Mouse (Mus musculus) T-cell, adult 2 months (primary cell): ENCODE measurements around the gene Naaladl1.

Experiments
- DNase-seq: peaks from one replicate; pipeline ENCODE4 v3.0.0; 2022; ENCODE audit warnings: low spot score

Gene Naaladl1

DNA sequence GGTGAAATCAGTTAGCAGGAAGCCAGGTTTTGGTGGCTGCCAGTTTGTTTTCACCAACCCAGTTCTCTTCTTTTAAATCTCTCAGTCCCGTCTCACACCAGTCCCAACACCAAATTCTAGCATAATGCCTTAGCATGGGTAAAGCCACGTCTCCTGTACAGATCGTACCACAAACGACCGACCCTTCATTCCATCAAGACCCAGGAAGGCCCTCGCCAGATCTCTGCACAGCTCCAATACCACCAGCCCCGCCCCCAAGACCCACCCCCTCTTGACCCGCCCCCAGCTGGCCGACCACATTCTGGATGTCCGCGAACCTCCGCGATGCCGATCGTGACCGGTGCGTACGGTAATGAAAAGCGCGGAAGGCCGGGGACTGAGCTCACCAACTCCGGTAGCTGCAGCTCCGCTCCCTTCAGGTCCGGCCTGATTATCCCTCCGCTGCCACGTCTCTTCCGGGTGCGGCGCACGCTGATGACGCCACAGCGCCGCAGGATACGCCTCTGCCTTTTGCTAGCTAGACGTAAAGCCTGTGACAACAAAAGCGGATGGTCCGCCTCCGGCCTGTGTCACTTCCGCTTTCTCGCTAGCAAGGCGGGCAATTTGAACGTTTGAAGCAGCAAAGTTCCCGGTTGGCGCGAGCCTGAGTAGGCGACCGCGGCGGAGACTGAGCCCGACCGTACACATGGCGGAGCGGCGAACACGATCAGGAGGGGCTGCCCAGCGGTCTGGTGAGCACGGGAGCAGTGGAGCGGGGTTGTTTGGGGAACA is 20.9 kb upstream of the Naaladl1 start, which contains the start of the genes Zfpl1 and Cdca5:
TSS of gene Zfpl1 (minus strand) at position 479 of the 771 bp plus-strand sequence.
TSS of gene Cdca5 (plus strand) at position 506 of the 771 bp plus-strand sequence.
- peak; percentile 98 for DNase-seq

DNA sequence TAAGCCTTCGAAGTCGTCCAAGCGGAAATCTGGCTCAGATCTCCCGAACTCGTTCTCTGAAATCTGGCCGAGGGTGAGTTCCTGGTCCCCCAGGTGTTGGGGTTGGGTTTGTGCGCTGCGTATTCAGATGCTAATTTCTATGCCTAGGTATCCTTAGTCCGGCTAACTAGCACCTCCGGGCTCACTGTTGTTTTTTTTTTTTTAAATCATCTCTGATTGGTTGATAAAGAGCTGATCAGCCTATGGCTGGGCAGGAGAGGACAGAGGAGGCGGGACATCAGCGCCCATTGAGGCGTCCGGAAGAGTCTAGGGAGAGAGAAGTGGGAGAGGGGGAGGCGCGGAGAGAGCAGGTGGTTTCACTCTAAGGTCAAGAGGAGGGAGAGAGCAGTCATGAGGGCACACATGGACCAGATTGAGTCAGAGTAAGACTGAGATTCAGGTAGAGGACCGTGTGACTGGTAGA is 20.1 kb upstream of the Naaladl1 start:
- DNase-seq, result peak; percentile 51

DNA sequence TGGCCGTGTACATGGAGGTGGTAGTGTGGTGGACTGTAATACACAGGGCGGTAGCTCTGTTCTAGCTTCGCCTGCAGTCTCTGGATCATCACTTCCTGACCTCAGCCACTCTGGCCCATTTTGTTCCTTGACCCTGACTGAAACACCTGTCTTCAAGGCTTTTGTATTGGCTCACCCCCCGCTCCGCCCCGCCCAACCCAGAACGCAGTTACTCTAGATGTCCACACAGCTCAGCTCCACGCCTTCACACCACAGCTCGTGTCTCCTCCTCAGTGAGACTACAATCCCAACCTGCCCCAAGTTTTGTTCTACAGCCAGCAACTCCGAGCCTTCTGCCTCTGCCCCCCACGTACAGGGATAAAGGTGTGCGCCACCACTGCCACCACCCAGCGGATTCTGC is 16.7 kb upstream of the Naaladl1 start:
- no peak for DNase-seq

DNA sequence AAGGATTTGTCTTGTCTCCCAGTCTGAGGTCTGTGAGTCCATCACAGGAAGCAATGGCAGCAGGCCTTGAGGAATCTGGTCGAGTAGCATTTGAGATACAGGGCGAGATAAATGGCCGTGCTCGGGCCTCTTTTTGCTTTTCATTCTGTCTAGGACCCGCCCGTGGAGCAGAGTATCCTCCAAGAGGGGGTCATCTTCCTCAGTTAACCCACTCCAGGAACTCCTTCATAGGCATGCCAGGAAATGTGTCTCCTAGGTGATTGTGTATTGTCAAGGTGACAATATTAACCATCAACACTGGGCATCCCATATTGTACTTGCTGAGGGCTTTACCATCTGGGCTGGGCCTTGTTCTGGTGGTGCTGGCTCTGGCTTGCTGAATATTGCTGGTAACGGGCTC is 11.5 kb upstream of the Naaladl1 start, which contains the start of gene AC131692.1:
TSS of gene AC131692.1 (plus strand) at position 301 of the 400 bp plus-strand sequence.
- no peak for DNase-seq

DNA sequence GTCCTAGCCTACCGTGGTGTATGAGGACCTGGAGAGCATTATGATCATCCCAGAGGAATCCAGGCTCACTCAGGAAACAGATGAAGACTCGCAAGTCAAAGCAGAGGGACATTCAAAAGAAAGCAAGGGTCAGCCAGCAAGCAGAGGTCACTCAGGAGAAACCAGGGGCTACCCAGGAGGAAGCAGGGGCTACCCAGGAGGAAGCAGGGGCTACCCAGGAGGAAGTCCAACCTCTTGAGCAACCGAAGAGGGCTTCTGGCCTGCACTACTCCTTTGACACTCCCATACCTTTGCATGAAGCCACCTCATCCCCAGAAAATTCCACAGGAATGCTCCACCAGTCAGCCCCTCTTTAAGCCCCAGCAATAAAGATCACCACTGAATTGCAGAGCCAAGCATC is 7.7 kb upstream of the Naaladl1 start:
- no peak for DNase-seq

DNA sequence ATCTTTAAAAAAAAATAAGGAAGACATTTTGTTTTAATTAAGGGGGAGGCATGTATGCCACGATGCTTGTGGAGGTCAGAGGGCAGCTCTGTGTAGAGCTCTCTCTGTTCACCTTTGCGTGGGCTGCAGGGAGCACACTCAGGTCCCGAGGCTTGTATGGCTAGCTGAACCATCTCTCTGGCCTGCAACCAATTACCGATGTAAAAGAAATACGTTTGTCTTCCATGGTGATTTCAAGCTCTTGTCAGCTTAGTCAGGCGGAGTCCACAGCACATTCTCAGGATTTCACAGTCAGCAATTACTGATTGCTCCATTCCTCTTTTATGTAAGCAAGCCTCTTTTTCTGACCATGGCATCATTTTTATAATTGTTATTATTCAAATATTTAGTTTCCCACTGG is 4.4 kb upstream of the Naaladl1 start:
- DNase-seq, result no peak

DNA sequence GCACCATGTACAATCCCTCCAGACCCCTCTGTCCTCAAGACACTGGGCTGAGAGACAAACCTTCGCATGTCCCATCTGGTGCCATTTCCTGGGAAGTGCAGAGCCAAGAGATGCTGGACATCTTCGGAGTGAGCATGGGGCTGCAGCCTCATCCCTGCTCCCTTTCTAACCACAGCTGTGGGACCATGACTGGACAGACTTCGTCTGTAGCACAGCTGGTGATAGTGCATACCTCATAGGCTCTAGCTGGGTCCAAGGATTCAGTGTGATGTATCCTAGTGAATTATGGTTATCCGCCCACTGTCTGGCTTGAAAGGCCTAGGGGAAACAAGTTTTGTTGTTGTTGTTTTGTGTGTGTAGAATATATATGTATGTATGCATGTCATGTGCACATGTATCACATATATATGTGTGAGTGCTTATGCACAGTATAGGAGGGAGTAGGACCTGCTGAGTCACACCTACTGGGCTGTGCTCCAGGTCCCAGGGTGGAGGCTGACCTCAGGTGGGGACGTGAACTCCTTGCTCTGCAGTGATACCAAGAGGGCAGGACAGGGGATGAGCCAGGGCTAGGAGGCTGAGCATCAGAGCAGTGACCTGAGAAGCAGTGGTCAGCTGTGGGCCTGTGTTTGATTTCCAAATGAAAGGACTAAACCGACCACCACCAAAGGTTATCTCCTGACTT is 3.3 kb upstream of the Naaladl1 start:
- no peak for DNase-seq

DNA sequence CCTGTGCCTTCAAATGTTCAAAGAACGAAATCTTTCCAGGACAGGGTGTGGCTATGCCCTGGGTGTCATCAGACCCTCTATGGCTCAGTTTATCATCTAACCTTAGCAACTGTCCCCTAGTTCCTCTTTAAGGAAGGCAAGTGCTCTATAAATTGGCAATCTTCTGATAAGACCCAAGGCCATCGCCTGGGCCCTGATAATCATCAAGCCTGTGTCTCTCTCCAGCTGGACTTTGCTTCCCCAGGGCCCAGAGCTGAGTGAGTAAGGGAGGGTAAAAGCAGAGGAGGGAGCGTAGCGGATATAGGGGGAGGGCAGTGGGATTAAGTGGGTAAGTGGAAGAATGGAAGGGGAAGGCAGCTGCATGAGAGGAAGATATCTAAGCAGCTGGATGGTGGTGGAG is 1.1 kb upstream of the Naaladl1 start:
- DNase-seq, result no peak

DNA sequence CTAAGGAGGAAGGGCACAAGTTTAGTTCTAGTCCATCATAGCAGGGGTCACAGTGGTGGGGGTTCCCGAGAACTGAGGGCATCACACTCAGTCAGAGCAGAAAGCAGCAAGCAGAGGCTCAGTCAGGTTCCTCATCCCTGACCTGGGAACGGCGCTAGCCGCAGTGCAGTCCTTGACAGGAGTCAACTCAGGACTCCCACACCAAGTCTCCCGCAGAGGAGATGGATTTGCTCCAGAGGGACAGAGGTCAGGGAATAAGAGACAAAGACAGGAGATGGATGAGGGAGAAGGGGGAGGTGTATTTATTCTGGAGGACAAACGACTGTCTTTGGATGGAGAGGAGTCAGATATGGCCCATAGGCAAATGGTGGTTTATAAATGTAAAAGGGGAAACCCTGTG is 7.5 kb downstream of the Naaladl1 start:
- no peak for DNase-seq

DNA sequence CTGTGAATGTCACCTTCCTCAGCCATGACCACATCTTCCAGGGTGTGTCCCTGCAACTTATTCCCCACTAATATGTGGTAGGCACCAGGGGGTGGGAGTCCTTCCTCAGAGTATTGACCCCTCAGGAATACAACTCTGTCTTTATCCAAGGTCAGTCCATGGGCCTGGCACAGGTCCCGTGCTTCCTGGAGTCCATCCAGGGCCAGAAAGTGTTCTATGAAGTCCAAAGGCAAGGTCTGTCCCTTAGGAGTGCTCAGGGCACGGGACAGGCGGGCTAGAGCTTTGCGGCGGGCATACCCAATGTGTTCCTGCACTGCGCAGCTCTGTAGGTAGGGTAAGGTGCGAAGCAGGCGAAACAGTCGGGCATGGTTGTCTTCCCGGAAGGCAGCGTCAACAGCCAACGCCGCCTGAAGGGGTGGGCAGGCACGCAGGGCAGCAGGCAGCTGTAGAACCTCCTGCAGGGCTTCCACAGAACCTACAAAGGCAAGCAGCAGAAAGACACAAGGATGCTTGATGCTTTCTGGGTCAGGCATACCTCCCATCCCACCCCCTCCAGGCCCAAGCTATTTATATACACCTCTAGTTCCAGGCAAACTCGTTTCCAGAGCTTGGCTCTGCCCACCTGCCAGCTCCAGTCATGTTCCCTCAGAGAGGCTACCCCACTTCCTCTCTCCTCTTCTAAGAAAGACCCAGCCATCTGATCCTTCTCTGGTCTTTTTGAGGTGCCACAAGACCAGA is 10.7 kb downstream of the Naaladl1 start:
- DNase-seq, result no peak

DNA sequence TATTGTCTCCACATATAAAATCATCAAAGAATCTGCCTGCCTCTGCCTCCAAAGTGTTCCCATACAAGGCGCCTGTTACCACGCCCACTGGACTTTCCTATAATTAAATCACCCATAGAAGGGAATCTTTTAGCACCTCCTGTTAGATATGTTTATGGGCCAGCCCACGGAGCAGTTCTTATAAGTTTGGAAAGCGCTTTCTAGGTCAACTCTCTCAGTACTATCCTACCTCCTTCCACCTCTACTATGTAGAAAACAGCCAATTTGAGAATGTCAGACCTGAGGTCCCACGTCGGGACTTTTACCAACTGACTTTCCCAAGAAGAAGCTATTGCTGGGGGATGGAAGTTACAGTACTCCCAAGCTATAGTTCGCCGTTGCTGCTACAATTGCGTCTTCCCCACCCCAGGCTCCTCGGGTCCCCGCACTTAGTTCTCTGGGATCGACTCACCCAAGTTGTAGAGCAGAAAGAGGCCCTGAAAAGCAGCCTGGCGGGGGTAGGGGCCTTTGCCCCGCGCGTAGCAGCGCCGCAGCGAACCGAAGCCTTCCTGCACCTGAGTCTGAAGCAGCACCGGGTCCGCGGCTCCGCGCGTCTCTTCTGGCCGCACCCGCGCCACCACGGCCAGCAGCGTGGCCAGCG is 11.9 kb downstream of the Naaladl1 start:
- DNase-seq, result no peak

DNA sequence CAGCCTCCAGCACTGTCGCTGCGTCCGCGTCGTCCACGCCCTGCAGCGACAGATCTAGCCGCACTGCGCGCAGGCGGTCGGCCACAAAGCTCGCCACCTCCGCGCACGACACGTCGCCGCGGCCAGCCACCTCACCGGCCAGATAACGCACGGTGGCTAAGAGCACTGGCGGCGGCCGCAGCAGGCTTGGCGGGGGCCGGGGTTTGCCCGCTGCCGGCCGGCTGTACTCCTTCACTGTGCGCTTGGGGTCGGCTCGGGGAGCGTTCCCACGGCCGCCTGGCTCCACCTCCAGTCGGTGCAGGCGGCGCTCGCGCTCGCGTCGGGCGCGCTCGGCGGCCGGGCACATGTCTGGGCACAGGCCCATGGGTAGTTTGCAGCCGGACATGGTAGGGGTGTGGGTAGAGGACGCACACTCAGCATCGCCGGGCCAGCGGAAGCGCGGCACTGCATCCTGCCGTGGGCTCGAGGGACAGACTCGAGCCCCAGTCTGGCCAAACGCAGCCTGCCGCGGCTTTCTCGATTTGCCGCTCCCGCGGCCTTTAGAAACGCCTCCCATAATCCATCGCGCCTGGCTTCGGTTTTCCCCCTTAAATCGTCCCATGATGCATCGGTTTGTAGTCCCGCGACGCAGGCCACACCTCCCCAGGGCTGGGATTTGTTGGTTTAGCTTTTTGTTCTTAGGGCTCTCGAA is 12.5 kb downstream of the Naaladl1 start, which contains the start of gene Sac3d1:
TSS of gene Sac3d1 (minus strand) at position 665 of the 691 bp plus-strand sequence.
- peak; percentile 88 for DNase-seq

DNA sequence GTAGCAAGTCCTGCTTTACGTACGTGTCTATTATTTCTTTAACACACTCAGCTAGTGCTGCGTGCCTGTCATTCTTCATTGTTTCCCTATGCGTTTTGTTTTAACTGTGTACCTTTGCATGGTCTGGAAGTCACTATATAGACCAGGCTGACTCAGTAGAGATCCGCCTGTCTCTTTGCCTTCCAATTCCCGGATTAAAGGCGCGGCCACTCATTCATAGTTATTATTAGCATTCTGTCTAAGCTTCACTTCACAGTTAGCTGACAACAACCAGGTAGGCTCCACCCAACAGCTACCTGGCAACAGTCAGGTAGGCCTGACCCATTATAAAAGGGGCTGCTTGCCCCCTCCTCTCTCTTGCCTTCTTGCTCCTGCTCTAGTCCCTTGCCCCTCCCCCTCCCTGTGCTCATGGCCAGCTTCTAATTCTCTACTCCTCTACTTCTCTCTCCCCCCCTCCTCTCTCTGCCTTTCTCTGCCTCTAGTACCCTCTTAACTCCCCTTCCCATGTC is 13.1 kb downstream of the Naaladl1 start:
- no peak for DNase-seq

DNA sequence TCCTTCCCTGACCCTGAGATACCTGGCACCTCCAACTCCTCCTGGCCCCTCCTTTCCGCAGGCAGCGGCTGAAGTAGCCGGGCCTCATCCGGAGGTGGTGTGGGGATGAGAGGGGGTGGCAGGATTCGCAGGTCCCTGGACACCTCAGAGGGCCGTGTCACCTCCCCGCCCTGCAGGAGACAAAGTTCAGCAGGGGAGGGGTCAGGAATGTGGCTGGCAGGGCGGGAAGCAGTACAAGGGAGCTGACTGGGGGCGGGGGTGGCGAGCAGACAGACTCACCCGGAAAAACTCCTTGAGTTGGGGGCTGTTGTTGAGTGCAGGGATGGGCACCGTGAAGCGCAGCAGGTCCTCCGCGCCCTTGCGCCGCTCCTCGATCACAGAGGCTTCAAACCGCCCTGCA is 16.2 kb downstream of the Naaladl1 start:
- DNase-seq, result no peak

DNA sequence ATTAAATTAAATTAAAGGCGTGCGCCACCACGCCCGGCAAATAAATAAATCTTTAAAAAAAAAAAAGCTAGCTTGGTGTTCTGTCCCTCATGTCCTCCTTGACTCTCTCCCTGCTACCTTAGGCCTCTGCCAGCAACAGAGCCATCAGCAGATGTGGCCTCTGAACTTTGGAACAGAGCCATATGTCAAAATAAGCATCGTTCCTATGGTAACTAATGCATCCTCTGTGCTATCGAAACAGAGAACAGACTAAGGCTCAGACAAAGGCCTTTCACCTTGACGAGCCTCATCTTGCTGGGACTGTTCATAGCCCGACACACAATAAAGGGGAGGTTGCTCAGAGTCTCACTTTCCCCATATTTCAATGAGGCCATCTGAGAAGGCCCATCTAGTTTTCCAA is 17.7 kb downstream of the Naaladl1 start:
- DNase-seq, result no peak

DNA sequence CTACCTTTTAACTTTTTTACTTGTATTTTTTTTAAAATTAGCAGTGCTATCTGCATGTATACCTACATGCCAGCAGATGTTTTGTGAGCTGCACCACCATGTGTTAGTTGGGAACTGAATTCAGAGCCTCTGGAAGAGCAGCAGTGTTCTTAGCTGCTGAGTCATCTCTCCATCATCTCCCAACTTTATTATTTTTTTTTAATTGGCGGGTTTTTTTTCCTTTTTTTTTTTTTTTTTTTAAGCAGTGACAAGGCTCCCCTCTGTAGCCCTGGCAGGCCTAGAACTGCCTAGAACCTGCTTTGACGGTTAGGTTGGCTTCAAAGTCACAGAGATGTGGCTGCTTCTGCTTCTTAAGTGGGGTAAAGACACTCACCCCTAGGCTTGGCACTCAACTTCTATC is 19.3 kb downstream of the Naaladl1 start:
- no peak for DNase-seq

DNA sequence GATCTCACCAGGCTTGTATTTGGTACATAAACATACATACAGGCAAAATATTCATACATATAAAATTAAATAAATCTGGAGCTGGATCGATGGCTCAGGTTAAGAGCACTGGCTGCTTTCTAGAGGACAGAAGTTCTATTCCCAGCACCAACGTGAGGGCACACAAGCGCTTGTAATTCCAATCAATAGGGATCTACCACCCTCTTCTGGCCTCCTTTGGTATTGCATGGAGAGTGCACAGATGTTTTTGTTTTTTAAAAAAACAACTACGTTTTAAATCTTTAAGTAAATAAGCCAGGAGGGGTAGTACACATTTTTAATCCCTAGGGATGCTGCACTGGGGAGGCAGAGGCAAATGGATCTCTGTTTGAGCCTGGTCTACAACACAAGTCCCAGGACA is 20.7 kb downstream of the Naaladl1 start:
- peak; percentile 60 for DNase-seq

DNA sequence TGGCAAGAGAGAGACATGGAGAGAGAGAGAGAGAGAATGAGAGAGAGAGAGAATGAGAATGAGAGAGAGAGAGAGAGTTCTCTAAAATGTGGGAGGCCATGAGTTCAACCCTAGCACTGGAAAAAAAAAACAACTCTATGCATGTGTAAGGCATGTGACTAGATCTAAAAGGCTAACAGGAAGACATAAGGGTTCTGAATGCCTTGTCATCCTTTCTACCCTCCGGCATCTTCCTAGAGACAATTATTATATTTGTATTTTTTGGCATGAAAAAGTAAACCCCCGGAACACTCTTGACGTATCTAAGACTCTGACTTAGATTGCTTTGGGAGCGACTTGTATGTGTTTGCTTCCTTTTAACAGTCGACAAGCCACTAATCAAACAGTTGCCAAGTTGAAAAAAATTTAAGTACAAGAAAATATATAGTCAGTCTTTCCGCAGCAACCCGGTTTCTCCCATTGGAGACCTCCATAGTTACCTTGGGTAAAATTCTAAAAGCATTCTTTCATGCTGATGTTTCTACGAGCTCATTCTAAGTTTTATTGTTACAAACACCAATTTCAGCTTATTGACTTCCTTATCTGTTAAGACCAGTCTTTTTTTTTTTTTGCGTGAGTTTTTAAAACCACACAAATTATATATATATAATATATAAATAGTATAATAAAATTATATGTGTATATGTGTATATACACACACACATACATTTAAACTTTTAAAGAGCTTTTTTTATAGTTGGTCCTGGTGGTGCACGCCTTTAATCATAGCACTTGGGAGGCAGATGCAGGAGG is 21.4 kb downstream of the Naaladl1 start:
- DNase-seq, result no peak

DNA sequence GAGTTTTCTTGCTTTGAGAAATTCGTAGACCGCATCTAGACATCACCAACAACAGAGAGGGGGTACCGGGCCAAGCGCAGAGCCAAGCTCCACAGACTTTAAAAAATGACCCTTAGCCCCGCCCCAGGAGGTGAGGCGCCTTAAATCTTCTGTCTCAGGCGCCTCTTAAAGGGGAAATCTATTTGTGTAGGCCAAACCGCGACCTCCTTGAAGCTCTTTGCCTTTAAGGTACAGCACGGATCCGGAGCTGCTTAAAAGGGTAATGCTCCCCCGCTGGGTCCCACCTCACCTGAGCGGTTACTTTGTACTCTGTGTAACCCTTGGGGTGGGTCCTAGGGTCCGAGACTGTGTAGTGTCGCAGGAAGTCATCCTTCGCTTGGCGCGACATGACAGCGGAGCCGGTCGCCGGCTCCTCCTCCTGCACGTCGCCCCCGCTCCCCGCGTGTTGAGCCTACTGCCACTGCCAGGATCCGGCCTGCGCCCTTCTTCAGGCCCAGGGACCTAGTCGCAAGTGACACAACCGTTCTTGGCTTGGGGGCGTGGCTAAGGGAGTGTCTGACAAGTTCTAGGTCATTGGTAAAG is 22.3 kb downstream of the Naaladl1 start, which contains the start of gene Snx15:
TSS of gene Snx15 (minus strand) at position 545 of the 582 bp plus-strand sequence.
- DNase-seq, result peak; percentile 98
